Mouse (Mus musculus) limb, embryonic 10.5 days (tissue): Measurements from ENCODE around the gene Zar1. TPM values are rescaled to one million over a fixed set of nuclear protein-coding genes. Genes with fewer than 3 reads are reported as not detected.

Experiments used
- DNase-seq: peaks from one replicate; pipeline ENCODE4 v3.0.0-alpha.2; 2017; ENCODE audit warnings: low spot score
- H3K27ac ChIP-seq: fragments of 300-500 bp; sonication (generic); 2 replicates; pipeline ENCODE4 v1.5.1; 2016; ENCODE audit warnings: mild to moderate bottlenecking
- H3K27me3 ChIP-seq: fragments of 300-500 bp; sonication (generic); 2 replicates; pipeline ENCODE4 v1.6.1; 2016; ENCODE audit warnings: low read depth, mild to moderate bottlenecking; ENCODE audit not compliant: poor library complexity, severe bottlenecking
- H3K36me3 ChIP-seq: fragments of 300-500 bp; sonication (generic); 2 replicates; pipeline ENCODE4 v1.6.1; 2016; ENCODE audit warnings: mild to moderate bottlenecking, moderate library complexity
- H3K4me1 ChIP-seq: fragments of 300-500 bp; sonication (generic); 2 replicates; pipeline ENCODE4 v1.6.1; 2016
- H3K4me3 ChIP-seq: fragments of 300-500 bp; sonication (generic); 2 replicates; pipeline ENCODE4 v1.5.1; 2016; ENCODE audit warnings: mild to moderate bottlenecking, moderate library complexity
- H3K9me3 ChIP-seq: fragments of 300-500 bp; sonication (generic); replicated peaks from 2 replicates; pipeline ENCODE4 v1.6.1; 2016; ENCODE audit warnings: mild to moderate bottlenecking
- WGBS: fragments of 180-500 bp; shearing (Covaris S2); methylation state at CpG from one replicate; pipeline ENCODE4 v1.1.7; 2016; 5-methylcytosine and 5-hydroxymethylcytosine counted together
- polyA plus RNA-seq: library from polyadenylated mRNA; unstranded; fragments of >200 nt; fragmentation: Nextera tagmentation; extraction: Ambion mirVana; gene quantifications from 2 replicates; pipeline ENCODE4 v1.2.1, GENCODE M21; 2016

Gene Zar1
- polyA plus RNA-seq, 1 experiment from 2014 or later = 0.56 TPM

DNA sequence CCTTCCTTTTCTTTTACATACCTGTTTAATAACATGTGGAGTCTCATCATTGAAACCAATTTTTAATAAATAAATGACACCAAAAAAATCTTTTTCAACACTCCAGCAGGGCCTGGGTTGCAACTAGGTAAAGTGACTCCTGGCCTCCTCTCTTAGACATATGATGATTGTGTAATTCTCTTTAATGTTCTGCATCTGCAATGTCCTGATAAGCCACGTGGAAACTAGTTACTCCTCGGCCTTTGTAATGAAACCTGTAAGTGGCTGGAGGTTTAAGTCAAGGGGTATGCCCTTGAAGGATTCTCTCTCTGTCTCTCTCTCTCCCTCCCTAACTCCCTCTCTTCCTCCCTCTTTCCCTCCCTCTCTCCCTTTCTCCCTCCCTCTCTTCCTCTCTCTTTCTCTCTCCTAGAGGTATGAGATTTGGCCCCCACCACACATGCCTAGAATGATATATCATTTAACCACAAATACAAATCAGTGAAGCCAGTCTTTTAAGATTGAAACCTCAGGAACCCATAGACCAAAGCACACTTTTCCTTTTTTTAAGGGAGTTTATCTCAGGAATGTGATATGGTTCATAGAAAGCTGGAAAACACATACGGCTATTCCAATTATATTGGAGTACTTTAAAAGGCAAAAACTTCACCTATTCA lies 20.0 kb downstream of the Zar1 start:
- H3K9me3 ChIP-seq = no peaks in the 10 kb centered on the region
- no peaks in the 10 kb centered on the region for H3K27me3 ChIP-seq
- no peak for DNase-seq
- peaks cover 12% of the 10 kb centered on the region for H3K4me1 ChIP-seq
- no peak overlapping the region for H3K27ac ChIP-seq
- no peak overlapping the region for H3K4me3 ChIP-seq
- H3K36me3 ChIP-seq = peaks cover under 1% of the 10 kb centered on the region; the same call in 1 of the 2 replicates
- 78% methylated on average over 3 of the region's 3 CpGs for WGBS

DNA sequence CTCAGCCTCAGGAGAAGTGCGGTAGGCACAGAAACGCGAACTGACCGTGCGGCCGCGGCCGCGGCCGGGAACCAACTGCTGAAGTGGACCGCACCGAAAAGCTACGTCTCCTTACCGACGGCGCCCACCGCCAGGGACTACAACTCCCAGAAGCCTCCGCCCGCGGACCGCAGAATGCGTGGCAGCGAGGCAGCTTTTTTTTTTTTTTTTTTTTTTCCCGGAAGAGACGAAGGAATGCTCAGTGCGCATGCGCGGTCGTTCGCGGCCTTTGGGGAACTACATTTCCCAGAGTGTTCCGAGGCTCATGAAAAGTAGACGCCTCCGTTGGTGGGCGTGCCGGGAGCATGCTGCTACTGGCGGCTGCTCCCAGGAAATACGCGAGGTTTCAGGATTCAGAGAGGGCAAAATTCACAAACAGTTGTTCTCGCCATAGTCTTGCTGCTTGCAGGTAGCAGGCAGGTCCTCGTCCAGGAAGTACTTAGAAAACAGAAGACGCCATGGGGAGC lies 21.5 kb downstream of the Zar1 start, which contains the start of gene Nfxl1:
Nfxl1 (minus strand) TSS at position 141 of the 506 bp plus-strand sequence.
- under 1% methylated on average over 42 of the region's 42 CpGs for WGBS

DNA sequence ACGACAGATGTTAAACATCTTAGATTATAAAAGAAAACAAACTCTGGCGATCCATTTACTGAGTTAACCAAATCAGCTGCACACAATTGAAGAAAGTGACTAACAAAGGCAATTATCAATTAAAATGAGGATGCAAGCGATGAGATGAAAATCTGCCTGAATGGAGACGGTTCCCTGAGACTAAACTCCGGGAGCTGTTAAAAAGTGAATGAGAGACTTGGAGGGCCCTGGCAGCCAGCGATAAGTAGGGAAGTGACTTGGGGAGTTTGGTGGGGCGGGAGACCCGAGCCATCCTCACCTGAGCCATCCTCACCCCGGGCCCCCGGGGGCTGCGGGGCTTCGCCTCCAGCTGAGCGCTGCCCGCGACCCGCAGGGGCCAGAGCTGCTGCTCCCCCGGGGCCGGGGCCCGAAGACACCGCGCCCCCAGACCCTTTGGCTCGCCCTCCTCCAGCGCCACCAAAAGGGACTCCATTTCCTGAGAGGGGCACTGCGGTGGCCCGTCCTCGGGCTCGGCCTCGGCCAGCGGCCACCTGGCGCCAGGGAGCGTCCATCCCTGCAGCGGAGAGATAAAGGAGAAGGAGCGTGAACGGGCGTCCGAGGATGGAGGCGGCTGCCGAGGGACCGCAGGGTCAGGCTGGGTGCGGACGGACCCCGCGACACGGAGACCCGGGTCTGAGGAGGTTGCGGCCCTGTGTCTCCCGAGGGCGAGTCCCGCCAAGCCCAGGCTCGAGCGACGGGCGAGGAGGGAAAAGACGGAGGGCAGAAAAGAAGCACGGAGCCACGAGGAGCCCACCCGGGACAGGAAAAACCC lies 22.1 kb downstream of the Zar1 start:
- Histone ChIP-seq H3K4me1 (peaks cover 12% of the 10 kb centered on the region), H3K4me3 (peak overlapping the region; percentile 96), H3K27me3 (no peaks in the 10 kb centered on the region), H3K36me3 (peaks cover 21% of the 10 kb centered on the region), H3K9me3 (no peaks in the 10 kb centered on the region), H3K27ac (peak overlapping the region; percentile 91)
- no peak for DNase-seq
- under 1% methylated on average over 57 of the region's 57 CpGs for WGBS

More for the DNA sequence above, 21.5 kb downstream of the Zar1 start, which contains the start of gene Nfxl1:
- peak; percentile 96 for DNase-seq
- H3K27me3 ChIP-seq = no peaks in the 10 kb centered on the region
- peaks cover 12% of the 10 kb centered on the region for H3K4me1 ChIP-seq
- peak within 1 kb of the TSS; percentile 91 for H3K27ac ChIP-seq
- peaks cover 15% of the 10 kb centered on the region for H3K36me3 ChIP-seq
- H3K9me3 ChIP-seq = no peaks in the 10 kb centered on the region
- peak within 1 kb of the TSS; percentile 96 for H3K4me3 ChIP-seq

DNA sequence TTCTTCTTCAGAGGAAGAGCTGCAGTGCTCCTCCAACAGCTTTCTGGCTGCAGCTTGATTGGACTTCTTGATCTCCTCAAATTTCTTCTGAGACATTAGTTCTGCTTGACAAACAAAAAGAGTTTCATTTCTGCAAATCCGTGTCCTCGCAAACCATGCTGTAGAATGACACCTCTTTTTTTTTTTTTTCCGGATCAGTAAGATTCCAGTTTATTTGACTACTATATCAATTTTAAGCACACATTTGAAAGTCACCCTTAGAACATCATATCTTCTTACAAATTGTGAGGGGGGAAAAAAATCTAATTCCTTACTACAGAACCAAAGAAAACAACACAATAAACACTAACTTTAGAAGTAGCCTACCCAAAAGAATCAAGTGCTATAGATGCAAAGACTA lies 24.8 kb downstream of the Zar1 start:
- no peak for DNase-seq
- 90% methylated on average over 3 of the region's 3 CpGs for WGBS
- H3K4me3 ChIP-seq = no peak overlapping the region
- no peak overlapping the region for H3K27ac ChIP-seq
- peaks cover 42% of the 10 kb centered on the region for H3K36me3 ChIP-seq
- H3K9me3 ChIP-seq = no peaks in the 10 kb centered on the region
- no peaks in the 10 kb centered on the region for H3K27me3 ChIP-seq
- H3K4me1 ChIP-seq = peaks cover 12% of the 10 kb centered on the region

DNA sequence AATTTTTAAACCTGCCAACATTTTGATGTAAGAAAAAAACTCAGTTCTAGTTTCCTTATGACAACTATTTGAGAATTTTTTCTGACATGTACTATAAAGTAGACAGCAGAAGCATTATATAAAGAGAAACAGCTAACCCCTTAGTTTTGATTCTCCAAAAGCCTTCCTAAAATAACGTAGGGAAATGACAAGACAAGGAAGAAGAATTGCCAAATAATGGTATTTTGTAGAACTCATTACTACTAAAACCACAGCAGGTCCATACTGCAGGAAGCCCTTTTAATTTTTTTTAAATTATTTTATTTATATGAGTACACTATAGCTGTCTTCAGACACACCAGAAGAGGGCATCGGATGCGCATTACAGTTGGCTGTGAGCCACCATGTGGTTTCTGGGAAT lies 29.8 kb downstream of the Zar1 start:
- Histone ChIP-seq H3K27me3 (no peaks in the 10 kb centered on the region), H3K4me3 (no peak overlapping the region), H3K27ac (no peak overlapping the region), H3K4me1 (no peaks in the 10 kb centered on the region), H3K9me3 (no peaks in the 10 kb centered on the region), H3K36me3 (peaks cover 59% of the 10 kb centered on the region)
- WGBS = 91% methylated on average over 3 of the region's 3 CpGs
- DNase-seq = no peak

DNA sequence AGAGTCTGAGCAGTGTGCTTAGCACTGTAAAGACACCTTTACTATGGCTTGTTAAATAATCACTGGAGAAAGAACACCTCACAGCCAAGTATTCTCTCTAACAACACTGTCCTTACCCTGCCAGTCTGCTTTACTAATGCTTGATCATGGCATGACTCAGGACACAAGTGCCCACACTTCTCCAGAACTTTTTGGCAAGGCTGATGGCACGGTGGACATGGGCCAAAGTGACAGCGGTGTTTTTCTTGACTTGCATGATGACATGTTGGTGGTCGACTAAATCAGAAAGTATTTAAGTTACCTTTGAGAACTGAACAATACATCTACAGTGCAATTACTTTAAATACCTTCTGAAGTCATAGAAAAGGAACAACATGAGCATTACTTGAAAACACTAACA lies 52.2 kb downstream of the Zar1 start:
- no peaks in the 10 kb centered on the region for H3K9me3 ChIP-seq
- H3K4me3 ChIP-seq = no peak overlapping the region
- 96% methylated on average over 3 of the region's 3 CpGs for WGBS
- H3K36me3 ChIP-seq = peaks cover 56% of the 10 kb centered on the region
- no peak for DNase-seq
- no peaks in the 10 kb centered on the region for H3K4me1 ChIP-seq
- H3K27ac ChIP-seq = no peak overlapping the region
- no peaks in the 10 kb centered on the region for H3K27me3 ChIP-seq

Other genes starting within 250 kb of the Zar1 start
- 0.48 and 0.63 TPM in 2 replicates for gene Corin, start 76.8 kb downstream of the Zar1 start, polyA plus RNA-seq
- 21.2 and 21.7 TPM in 2 replicates for gene Nfxl1, start 21.6 kb downstream of the Zar1 start, polyA plus RNA-seq
- 0.44 and 0.97 TPM in 2 replicates for gene Gm5868, start 6.3 kb upstream of the Zar1 start, polyA plus RNA-seq
- not detected in 2 replicates for gene Cnga1, start 63.0 kb upstream of the Zar1 start, polyA plus RNA-seq
- gene Nipal1, start 66.5 kb upstream of the Zar1 start, polyA plus RNA-seq = 0.76 TPM in 1 of 2 replicates, not detected in the other
- gene Txk, start 171.5 kb upstream of the Zar1 start, polyA plus RNA-seq = not detected in 2 replicates